Mouse (Mus musculus): ENCODE measurements around the gene Rnf41. TPM values are rescaled to one million over a fixed set of nuclear protein-coding genes. Genes with fewer than 3 reads are reported as not detected.

Rnf41 gene
- total and polyA plus RNA-seq, 2 experiments: 5.1 to 5.9 TPM

DNA sequence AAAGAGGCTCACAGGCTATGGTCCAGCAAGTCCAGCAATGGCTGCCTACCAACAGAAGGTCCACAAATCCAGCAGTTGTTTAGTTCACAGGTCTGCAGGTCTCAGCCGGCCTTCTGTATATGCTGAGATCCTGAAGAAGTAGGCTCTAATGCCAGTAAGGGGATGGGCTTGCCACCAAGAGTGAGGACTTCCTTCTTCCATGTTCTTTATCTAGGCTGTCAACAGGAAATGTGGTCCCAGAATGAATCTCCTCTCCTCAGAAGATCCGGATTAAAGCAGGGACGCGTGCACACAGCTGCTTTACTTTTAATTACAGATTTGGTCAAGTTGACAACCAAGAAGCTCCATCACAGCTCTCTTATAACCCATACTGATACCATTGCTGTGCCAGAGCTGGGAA lies 34.0 kb downstream of the Rnf41 start:
- 0 out of 2 replicates have a peak overlapping the region, but pooled peaks have one; percentile 19 for H3K9ac ChIP-seq (ENCODE audit: low read depth, low read length)
- no peaks in the 10 kb centered on the region for H3K36me3 ChIP-seq (ENCODE audit: control insufficient read depth, insufficient read depth, low read length)
- no peaks in the 10 kb centered on the region for H3K4me1 ChIP-seq (ENCODE audit: control insufficient read depth, insufficient read depth, low read length)
- H3K27ac ChIP-seq (replicated peaks; ENCODE audit: insufficient read depth, low read depth, low read length): peak overlapping the region; percentile 72
- no peak for DNase-seq (ENCODE audit: extremely low read depth, low read depth, low spot score)
- 71% methylated on average over 4 of the region's 4 CpGs for WGBS
- no peaks in the 10 kb centered on the region for H3K79me2 ChIP-seq (ENCODE audit: control insufficient read depth, insufficient read depth, low read length)
- no peak overlapping the region for H3K4me3 ChIP-seq (ENCODE audit: insufficient read depth, low read depth, low read length)
- TF ChIP-seq CTCF (IDR thresholded peaks at IDR 0.05; ENCODE audit: low read depth, low read length): no peak
- TF ChIP-seq POLR2A (IDR thresholded peaks at IDR 0.05; ENCODE audit: extremely low read depth, insufficient read depth, low read length): no peak
- no peaks in the 10 kb centered on the region for H3K27me3 ChIP-seq (ENCODE audit: control insufficient read depth, insufficient read depth, low read length)

DNA sequence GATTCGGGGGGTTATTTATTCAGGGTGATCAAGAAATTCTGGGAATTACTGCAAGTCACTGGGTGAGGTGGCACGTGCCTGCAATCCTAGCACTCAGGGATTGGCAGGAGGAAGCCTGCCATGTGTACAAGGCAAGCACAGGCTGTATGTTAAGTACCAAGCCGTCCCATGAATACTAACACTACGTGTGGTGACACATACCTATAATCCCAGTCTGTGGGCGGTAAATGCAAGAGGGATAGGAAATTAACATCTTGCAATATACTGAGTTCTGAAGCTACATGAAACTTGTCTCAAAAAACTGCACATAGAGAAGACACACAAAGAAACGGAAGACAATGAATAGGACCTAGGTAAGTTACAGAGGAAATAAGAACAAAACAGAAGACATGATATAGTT lies 39.6 kb downstream of the Rnf41 start:
- Histone ChIP-seq H3K27ac (replicated peaks; ENCODE audit: insufficient read depth, low read depth, low read length) (no peak overlapping the region), H3K79me2 (ENCODE audit: control insufficient read depth, insufficient read depth, low read length) (no peaks in the 10 kb centered on the region), H3K36me3 (ENCODE audit: control insufficient read depth, insufficient read depth, low read length) (no peaks in the 10 kb centered on the region), H3K9ac (ENCODE audit: low read depth, low read length) (no peak overlapping the region), H3K4me3 (ENCODE audit: insufficient read depth, low read depth, low read length) (no peak overlapping the region), H3K4me1 (ENCODE audit: control insufficient read depth, insufficient read depth, low read length) (peaks cover 3% of the 10 kb centered on the region; the same call in 1 of the 2 replicates), H3K27me3 (ENCODE audit: control insufficient read depth, insufficient read depth, low read length) (no peaks in the 10 kb centered on the region)
- TF ChIP-seq POLR2A (IDR thresholded peaks at IDR 0.05; ENCODE audit: extremely low read depth, insufficient read depth, low read length) (no peak), CTCF (IDR thresholded peaks at IDR 0.05; ENCODE audit: low read depth, low read length) (no peak)
- 86% methylated on average over 6 of the region's 6 CpGs for WGBS
- no peak for DNase-seq (ENCODE audit: extremely low read depth, low read depth, low spot score)

DNA sequence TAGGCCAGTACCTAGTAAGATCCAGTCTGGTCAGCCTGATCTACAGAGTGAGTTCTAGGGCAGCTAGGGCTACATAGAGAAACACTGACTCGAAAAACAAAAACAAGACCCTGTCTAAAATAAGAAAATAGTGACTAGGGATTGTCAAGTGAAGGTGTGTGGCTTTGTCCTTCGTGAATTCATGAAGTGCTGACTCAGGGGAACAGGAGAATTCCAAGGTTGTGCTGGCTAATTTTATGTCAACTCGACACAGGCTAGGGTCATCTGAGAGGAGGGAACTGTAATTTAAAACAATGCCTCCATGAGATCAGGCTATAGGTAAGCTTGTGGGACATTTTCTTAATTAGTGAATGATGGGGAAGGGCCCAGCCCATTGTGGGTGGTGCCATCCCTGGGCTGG lies 43.0 kb downstream of the Rnf41 start:
- no peak overlapping the region for H3K27ac ChIP-seq (replicated peaks; ENCODE audit: insufficient read depth, low read depth, low read length)
- no peaks in the 10 kb centered on the region for H3K27me3 ChIP-seq (ENCODE audit: control insufficient read depth, insufficient read depth, low read length)
- no peak overlapping the region for H3K9ac ChIP-seq (ENCODE audit: low read depth, low read length)
- peaks cover 3% of the 10 kb centered on the region; the same call in 1 of the 2 replicates for H3K4me1 ChIP-seq (ENCODE audit: control insufficient read depth, insufficient read depth, low read length)
- no peaks in the 10 kb centered on the region for H3K79me2 ChIP-seq (ENCODE audit: control insufficient read depth, insufficient read depth, low read length)
- H3K36me3 ChIP-seq (ENCODE audit: control insufficient read depth, insufficient read depth, low read length): no peaks in the 10 kb centered on the region
- no peak overlapping the region for H3K4me3 ChIP-seq (ENCODE audit: insufficient read depth, low read depth, low read length)
- WGBS: 87% methylated on average over 3 of the region's 3 CpGs
- TF ChIP-seq CTCF (IDR thresholded peaks at IDR 0.05; ENCODE audit: low read depth, low read length): no peak
- no peak for DNase-seq (ENCODE audit: extremely low read depth, low read depth, low spot score)

DNA sequence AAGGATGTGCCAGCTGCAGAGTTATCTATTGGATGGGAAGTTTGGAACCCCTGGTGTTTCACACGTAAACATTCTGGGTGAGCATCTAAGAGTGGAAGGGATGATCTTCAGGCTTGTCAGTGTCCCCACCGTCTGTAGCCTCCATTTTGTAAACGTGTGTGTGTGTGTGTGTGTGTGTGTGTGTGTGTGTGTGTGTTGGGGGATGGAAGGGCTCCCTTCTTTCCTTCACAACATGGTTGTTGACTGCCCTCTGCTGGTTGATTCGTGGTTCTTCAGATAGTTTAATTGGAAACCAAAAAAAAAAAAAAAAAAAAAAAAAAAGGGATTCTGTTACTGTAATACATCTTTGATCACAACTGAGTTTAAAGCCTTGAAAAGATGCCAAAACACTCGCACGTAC lies 43.8 kb downstream of the Rnf41 start:
- 3% methylated on average over 6 of the region's 6 CpGs for WGBS
- Histone ChIP-seq H3K9ac (ENCODE audit: low read depth, low read length) (no peak overlapping the region), H3K79me2 (ENCODE audit: control insufficient read depth, insufficient read depth, low read length) (peaks cover 5% of the 10 kb centered on the region; the same call in 1 of the 2 replicates), H3K27me3 (ENCODE audit: control insufficient read depth, insufficient read depth, low read length) (no peaks in the 10 kb centered on the region), H3K4me1 (ENCODE audit: control insufficient read depth, insufficient read depth, low read length) (peaks cover 6% of the 10 kb centered on the region), H3K4me3 (ENCODE audit: insufficient read depth, low read depth, low read length) (no peak overlapping the region), H3K36me3 (ENCODE audit: control insufficient read depth, insufficient read depth, low read length) (no peaks in the 10 kb centered on the region), H3K27ac (replicated peaks; ENCODE audit: insufficient read depth, low read depth, low read length) (no peak overlapping the region)
- TF ChIP-seq POLR2A (IDR thresholded peaks at IDR 0.05; ENCODE audit: extremely low read depth, insufficient read depth, low read length) (no peak), CTCF (IDR thresholded peaks at IDR 0.05; ENCODE audit: low read depth, low read length) (0 out of 2 replicates have a peak, but pooled peaks have one; percentile 24)
- DNase-seq (ENCODE audit: extremely low read depth, low read depth, low spot score): peak; percentile 74

DNA sequence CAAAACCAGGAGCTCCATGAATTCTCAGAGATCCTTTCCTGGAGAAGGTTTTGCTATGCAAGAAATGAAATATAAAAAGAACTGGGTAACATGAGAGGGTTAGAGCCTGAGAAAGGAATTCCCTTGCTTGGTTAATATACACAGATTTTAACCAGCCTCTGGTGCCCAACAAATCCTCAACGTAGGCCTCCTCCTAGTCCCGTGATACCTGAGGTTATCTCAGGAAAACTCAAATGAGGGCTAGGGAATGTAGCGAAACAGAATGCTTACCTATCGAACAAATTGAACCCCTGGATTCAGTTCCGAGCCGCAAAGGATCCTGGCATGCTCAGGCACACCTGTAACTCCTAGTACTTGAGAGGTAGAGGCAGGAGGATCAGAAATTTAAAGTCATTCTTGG lies 46.2 kb downstream of the Rnf41 start:
- H3K27ac ChIP-seq (replicated peaks; ENCODE audit: insufficient read depth, low read depth, low read length): no peak overlapping the region
- H3K79me2 ChIP-seq (ENCODE audit: control insufficient read depth, insufficient read depth, low read length): peaks cover 9% of the 10 kb centered on the region; the same call in 1 of the 2 replicates
- H3K36me3 ChIP-seq (ENCODE audit: control insufficient read depth, insufficient read depth, low read length): peaks cover 7% of the 10 kb centered on the region
- no peak overlapping the region for H3K9ac ChIP-seq (ENCODE audit: low read depth, low read length)
- no peaks in the 10 kb centered on the region for H3K27me3 ChIP-seq (ENCODE audit: control insufficient read depth, insufficient read depth, low read length)
- 91% methylated on average over 6 of the region's 6 CpGs for WGBS
- no peak for DNase-seq (ENCODE audit: extremely low read depth, low read depth, low spot score)
- H3K4me1 ChIP-seq (ENCODE audit: control insufficient read depth, insufficient read depth, low read length): peaks cover 10% of the 10 kb centered on the region
- TF ChIP-seq POLR2A (IDR thresholded peaks at IDR 0.05; ENCODE audit: extremely low read depth, insufficient read depth, low read length) (no peak), CTCF (IDR thresholded peaks at IDR 0.05; ENCODE audit: low read depth, low read length) (no peak)
- H3K4me3 ChIP-seq (ENCODE audit: insufficient read depth, low read depth, low read length): no peak overlapping the region

DNA sequence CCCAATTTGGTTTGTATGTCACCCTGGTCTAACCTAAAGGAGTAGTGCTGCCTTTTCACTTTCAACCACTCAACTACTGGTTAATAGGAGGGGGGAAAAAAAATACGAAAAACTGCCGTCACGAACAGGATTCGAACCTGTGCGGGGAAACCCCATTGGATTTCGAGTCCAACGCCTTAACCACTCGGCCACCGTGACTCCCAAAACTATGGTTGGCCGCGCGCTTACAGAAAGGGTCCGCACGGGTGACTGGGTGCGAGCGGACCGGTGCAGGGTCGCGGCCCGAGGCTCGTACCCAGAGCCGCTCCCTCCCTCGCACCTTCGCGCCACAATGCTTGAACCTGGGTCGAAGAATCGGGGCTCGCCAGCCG lies 46.9 kb downstream of the Rnf41 start:
- WGBS: under 1% methylated on average over 29 of the region's 29 CpGs
- H3K27me3 ChIP-seq (ENCODE audit: control insufficient read depth, insufficient read depth, low read length): no peaks in the 10 kb centered on the region
- peak overlapping the region; percentile 99 for H3K9ac ChIP-seq (ENCODE audit: low read depth, low read length)
- peak overlapping the region; percentile 81 for H3K4me3 ChIP-seq (ENCODE audit: insufficient read depth, low read depth, low read length)
- H3K36me3 ChIP-seq (ENCODE audit: control insufficient read depth, insufficient read depth, low read length): peaks cover 12% of the 10 kb centered on the region
- DNase-seq (ENCODE audit: extremely low read depth, low read depth, low spot score): peak; percentile 66
- peak overlapping the region; percentile 79 for H3K27ac ChIP-seq (replicated peaks; ENCODE audit: insufficient read depth, low read depth, low read length)
- peaks cover 9% of the 10 kb centered on the region; the same call in 1 of the 2 replicates for H3K79me2 ChIP-seq (ENCODE audit: control insufficient read depth, insufficient read depth, low read length)
- TF ChIP-seq CTCF (IDR thresholded peaks at IDR 0.05; ENCODE audit: low read depth, low read length) (no peak), POLR2A (IDR thresholded peaks at IDR 0.05; ENCODE audit: extremely low read depth, insufficient read depth, low read length) (0 out of 2 replicates have a peak, but pooled peaks have one; percentile 35)
- H3K4me1 ChIP-seq (ENCODE audit: control insufficient read depth, insufficient read depth, low read length): peaks cover 10% of the 10 kb centered on the region

Data from liver, adult 2 months (tissue).